Mouse (Mus musculus): ENCODE measurements around the gene Fbxw4. TPM values are rescaled to one million over a fixed set of nuclear protein-coding genes. Genes with fewer than 3 reads are reported as not detected.

Fbxw4 gene
- 10 to 100 TPM; 36.4 to 38.7 TPM for total RNA-seq (2021)
- long read RNA-seq, transcript Fbxw4-201 (9 exons, 2,068 nt) = major isoform, 26 of 31 reads
- long read RNA-seq, partial matches to known transcripts = 1 of 31 reads
- long read RNA-seq, other reads (novel, unspliced or antisense) = 4 of 31 reads

DNA sequence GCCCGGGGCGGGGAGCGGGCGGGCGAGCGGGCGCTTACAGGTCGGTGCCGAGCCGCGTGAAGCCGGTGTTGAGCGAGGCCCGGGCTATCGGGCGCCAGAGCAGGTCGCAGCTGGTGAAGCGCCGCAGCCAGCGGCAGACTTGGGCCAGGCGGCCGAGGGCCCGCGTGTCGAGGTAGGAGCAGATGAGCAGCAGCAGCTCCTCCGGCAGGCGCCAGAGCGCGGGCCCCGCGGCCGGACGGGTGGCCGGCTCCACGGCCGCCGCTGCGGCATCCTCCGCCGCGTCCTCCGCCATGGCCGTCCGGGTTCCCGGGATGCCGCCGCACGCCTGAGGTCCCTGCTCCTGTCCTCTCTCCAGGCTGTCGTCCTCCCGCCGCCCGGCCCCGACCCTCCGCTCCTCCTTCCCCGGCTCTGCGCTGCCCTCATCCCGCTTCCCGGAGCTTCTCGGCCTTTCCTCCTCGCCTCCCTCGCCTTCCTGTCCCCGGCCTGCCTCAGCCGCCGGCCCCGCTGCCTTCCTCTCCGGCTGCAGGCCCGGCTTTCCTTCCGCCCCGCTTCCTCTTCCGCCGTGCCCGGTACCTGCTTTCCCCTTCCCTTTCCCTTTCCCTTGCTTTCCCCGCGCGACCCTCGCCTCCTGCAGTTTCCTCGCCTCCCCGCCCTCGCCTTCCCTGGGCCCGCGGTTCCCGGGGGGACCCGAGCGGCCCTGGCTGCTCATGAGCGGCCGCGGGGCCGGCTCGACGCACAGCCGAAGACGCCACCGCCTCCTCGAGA is at the start of gene Fbxw4:
Fbxw4 (minus strand) TSS at position 575 of the 765 bp plus-strand sequence.
- DNase-seq (ENCODE audit: low spot score in 2 of 2) = peak; percentile 60 to 77

DNA sequence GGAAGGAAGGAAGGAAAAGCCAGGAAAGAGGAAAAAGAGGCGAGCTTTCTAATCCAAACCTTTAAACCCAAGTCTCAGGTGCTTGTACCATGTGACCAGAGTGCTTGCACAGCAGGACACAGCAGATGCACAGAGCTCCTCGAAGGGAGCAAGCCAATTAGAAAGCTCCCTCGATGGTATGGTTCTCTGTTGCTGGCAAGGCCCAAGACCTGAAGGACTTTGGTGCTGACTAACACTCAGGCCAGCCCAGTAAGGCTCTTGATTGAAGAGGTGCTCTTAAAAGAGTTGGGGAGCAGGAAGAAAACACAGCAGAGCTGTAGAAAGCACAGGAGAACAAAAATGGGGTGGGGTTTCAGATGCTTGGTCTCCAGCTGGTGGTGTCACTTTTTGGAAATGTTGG is 48.6 kb upstream of the Fbxw4 start:
- no peak for DNase-seq (ENCODE audit: low spot score in 2 of 2)

DNA sequence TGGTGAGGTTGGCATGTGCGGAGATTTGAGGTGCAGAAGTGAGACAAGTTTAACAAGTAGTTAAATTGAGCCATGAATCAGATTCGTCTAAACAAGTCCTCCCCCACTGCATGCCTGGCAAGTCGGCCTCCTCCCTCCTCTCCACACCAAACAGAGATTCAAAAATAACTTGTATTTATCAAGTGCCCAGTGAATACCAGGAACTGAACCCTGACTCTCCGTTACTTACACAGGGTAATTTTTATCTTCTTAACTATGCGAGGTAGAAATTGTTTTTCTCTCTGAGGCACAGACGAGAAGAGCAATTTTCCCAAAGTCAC is 36.1 kb upstream of the Fbxw4 start:
- no peak for DNase-seq (ENCODE audit: low spot score in 2 of 2)

DNA sequence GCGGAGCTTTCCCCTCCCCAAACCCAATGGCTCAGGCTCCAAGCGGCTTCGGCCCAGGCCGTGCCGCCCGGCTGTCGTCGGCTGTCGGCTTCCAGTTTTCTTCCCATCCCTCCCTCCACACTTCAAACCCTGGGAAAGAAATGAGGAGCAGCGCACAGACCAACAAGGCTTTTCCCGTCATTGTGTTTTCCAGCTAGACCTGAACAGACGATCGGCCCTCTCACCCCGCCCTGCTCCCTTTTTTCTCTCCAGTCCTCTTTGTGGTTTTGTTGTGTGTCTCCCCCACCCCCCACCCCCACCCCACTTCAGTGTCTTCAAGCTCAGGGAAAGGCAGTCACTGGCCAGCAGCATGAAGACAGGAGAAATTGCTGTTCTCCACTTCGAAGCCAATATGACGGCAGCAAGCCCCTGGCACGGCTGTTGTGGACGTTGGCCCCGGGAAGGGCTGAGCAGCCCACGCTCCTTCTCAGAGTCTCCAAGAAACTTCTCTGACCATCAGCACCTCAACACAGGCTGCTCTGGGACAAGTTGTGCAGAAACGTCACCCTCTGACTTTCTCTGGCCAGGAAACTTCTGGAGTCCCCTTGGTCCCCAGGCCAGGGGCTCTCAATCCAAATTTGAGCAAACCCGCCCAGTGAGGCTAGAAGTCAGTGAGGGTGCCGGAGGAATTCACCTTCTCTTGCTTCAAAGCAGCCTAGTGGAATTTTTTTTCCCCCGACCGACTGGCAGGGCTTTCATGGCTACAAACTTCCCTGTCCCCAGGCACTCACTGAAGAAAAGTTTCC is 35.6 kb upstream of the Fbxw4 start:
- no peak for DNase-seq (ENCODE audit: low spot score in 2 of 2)

DNA sequence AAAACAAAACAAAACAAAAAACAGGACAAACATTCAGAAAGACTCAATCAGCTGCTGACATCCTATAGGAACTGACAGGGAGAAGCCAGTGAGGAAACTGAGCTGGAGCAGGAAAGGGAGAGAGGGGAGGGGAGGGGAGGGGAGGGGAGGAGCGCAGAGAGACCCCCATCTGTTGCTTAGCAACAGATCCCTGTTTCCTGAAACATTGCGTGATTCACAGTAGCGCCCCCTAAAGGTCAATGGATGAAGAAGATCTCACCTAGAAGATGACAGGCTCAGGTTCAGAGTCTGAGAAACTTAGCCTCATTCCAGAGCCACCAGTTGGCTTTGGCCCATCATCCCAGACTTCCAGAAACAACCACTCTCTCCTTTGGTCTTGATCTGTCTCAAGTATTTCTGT is 33.9 kb upstream of the Fbxw4 start:
- no peak for DNase-seq (ENCODE audit: low spot score in 2 of 2)

DNA sequence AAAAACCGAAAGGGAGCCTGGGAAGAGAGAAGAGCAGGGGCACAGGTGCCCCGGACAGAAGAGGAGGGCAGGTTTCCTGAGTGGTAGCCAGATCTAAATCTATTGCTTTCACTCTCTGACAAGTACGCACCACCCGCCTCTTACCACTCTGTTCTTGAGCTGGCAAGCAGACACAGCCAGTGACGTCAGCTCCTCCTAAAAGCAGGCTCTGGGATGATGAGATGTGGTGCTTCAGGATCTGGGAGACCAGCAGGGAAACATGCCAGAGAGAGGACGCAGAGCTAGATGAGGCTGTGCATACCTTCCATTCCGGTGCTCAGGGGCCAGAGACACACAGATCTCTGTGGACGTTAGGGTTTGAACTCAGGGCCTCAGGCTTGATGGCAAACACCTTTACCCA is 32.1 kb upstream of the Fbxw4 start:
- peak; percentile 28 to 55 for DNase-seq (ENCODE audit: low spot score in 2 of 2)

DNA sequence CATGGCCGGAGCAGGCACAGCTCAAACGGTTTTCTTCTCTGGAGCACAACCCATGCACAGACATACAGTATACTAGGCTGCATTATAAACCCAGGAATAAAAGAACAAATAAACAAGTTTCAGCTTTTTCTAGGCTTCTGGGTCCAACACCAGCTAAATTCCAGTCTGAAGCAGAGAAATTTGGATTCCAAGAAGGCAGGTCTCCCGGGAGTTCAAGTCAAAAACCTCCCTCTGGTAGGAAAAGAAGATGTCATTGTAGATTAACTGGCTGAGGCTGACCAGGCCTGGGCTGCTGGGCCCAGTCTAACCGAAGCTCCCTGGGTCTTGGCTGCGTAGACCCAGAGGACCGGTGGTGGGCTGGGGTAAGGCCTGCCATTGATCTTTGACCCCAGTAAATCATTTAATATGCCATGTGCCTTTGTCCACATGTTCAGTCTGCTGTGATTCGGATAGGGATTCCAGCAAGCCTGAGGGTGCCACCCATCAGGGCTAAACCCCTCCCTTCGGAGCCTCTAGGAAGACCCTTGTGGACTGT is 31.0 kb upstream of the Fbxw4 start:
- DNase-seq (ENCODE audit: low spot score in 2 of 2) = no peak

DNA sequence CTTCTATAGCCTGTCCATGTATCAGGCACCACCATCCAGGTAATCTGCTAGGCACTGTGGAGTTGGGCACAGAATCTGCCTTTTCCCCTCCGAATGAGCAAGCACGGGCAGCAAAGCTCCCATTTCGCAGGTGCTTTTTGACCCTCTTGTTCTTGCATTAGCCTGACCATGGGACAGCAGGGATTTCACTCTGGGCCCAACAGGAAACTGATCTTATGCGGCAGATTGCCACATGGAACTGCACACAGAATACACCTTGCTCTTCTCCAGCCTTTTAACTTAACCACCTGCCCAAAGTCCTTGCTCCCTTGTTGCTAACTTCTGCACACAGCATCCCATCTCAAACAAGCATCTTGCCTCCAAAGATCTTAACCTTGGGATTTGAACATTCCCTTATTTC is 26.9 kb upstream of the Fbxw4 start:
- no peak for DNase-seq (ENCODE audit: low spot score in 2 of 2)

DNA sequence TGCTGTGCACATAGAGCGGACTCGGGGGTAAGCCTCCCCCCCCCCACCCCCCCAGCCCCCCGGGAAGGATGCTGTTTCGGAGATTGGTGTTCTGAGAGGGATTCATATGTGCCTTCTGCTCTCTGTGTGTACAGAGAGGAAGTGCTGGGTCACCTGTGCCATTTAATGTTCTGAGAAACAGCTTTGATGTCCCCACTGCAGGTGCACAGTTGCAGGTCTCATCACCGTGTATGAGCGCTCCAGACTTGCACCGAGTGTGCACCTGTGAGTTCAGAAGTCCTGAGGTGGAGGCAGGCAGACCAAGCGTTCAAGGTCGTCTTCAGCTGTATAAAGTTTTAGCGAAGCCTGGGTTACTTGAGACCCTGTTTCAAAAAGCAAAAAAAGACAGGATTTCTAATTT is 23.6 kb upstream of the Fbxw4 start:
- DNase-seq (ENCODE audit: low spot score in 2 of 2) = no peak

DNA sequence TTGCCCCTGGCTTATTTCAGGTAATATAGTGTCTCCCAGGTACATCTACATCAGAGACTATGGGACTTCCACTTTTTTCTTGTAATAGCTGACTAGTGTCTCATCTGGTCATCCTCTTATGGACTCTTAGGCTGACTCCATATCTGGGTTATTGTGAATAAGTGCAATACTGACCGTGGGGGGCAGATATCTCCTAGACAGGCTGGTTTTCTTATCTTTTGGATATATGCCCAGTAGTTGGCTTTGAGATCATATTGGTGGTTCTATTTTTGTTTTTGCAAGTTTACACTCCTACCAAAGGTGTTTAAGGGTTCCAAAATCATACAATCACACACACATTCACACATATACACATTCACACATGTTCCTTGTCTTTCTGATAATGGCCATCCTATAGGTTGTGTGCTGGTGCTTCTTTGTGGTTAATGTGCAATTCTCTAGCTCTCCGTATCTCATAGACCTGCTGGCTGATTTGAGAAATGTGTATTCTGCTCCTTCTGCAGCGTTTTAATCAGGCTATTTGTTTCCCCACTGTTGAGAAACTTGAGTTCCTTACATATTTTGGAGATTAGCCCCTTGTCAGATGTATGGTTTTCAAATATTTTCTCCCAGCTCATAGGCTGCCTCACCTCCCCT is 20.5 kb upstream of the Fbxw4 start:
- no peak for DNase-seq (ENCODE audit: low spot score in 2 of 2)

DNA sequence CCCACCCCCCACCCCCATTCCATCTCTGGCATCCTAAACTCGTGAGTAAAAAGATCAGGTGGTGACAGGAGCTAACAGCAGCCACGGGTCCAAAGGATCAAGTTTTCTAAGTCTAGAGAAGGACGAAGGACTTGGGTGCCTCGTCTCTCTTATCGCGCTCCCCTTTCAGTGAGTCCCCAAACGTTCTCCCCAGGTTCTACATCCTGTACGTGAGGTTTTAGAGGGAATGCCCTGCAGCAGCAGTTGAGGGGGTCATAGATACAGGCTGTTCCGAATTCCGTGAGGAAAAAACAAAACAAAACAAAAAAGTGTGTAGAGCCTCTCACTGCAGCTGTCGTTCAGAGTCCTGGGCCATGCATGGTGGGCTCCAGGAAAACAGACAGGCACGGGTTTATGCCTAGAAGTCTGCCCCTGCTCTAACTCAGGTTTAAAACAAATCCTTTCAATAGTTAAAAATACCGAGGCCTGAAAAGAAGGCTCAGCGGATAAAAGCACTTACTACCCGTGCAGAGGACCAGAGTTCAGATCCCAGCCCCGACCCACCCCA is 16.7 kb upstream of the Fbxw4 start:
- no peak for DNase-seq (ENCODE audit: low spot score in 2 of 2)

DNA sequence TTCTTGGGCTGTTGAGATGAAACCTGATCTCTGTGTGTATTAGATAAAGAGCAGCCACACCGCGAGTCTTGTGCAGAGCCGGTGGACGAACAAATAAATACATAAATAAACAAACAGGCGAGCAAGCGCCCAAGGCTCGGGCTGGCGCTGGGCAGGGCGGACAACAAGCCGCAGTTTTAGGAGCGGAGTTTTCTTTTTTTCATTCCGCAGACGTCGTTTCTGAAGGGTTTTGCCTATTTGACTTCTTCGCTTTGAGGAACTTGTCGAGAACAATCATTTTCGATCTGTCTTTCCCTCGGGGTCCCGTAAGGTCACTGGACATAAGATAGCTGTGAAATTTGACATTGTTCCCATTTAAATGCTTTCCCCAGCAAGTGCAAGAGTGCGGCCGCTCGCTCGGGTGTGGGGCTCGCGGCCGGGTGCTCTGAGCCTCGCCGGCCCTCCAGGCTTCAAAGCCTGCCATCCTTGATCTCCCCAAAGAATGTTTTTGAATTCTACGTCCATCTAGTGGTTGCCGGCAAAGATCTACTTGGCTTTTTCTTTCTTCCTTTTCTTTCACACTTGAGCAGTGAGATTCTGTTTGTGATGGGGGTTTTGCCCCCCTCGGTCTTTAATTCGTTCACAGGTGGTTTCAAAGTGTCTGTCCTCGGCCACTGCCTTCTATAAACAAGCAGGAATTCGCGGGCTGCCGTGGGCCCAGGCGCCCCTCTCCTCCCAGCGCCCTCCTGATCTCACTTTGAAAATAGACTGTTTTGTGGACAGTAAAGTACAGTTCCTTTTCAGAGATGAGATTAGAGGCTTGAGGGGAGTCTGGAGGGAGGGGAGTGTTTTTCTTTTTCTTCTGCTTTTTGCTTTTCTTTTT is 15.8 kb upstream of the Fbxw4 start:
- DNase-seq (ENCODE audit: low spot score in 2 of 2) = no peak

DNA sequence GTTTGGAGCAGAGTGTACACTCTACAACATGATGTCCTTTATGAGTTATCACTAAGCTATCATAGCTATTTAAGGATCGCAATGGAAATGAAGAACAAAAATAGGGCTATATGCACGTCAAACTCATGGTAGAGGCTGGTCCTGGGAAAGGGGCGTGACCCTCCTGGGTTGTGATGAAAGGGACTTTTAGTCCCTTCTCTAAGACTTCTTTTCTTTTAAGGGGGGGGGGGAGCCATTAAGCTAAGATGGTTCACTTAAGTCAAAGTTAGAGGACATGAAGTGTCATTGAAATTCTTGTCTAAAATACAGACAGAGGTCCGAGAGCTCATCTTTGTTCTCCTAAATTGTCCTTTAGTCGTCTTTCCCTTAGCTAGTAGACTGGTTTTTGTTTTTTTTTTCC is 15.1 kb upstream of the Fbxw4 start:
- DNase-seq (ENCODE audit: low spot score in 2 of 2) = no peak

DNA sequence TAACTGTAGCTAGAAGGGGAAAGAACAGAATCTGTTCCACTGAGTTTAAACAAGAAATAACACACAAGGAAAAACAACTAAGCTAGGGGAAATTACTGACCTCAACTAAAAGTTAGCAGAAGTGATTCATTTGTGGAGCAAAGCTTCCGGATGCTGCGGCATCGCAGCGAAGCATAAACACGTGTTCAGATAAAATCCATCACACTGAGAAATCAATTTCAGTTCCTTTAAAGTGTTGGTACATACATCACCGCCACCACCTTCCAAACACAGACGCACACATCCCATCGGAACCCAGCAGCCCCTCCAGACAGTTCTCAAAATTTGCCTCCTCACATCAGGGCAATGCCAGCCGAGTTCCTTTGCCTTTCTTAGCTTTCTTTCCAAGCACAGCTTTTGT is 12.9 kb upstream of the Fbxw4 start:
- DNase-seq (ENCODE audit: low spot score in 2 of 2) = no peak

DNA sequence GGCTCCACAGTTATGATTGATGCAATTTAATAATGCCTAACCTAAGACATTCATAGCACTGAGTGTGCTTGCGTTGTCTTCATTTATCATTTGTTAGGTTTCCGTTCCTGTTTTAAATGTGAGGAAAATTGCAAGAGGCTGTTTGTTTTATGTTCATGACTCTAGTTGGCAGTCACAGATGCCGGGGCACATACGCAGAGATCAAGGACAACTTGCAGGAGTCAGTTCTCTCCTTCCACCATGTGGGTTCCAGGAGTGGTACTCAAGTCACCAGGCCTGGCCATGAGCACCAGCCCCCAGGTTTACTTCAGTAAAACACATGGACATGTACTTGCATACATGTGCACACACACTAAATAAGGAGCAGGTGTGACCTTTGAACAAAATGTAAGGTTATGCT is 8.9 kb upstream of the Fbxw4 start:
- DNase-seq (ENCODE audit: low spot score in 2 of 2) = no peak

DNA sequence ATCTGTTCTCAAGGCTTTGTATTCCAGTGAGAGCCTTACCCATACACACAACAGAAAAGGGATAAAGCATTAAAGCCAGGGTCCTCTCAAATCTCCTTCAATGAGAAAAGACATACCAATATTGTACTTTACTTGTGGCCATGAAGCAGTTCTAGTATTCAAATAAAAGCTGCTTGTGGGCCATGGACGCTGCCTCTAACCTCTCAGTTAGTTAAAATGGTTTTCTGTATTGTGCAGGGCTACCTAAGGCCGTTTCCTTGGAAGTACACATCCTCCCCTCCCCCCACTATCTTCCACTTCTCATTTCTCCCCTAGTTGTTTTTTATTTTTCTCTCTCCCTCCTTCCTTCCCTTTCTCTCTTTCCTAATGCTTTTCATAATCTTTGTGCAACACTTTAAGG is 3.7 kb upstream of the Fbxw4 start:
- no peak for DNase-seq (ENCODE audit: low spot score in 2 of 2)

DNA sequence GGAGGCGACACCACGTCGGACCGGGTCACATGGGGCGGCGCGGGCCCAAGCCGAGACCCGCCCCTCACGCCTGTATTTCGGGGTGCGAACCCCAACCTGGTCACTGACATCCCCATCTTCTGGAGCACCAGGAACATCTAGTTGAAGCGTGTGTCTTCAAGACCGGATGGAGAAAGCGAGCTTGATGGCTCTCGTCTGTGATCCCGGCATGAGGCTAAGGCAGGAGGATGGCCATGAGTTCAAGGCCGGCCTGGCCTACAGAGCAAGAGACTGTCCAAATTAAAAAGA is 335 bp upstream of the Fbxw4 start:
- no peak for DNase-seq (ENCODE audit: low spot score in 2 of 2)

DNA sequence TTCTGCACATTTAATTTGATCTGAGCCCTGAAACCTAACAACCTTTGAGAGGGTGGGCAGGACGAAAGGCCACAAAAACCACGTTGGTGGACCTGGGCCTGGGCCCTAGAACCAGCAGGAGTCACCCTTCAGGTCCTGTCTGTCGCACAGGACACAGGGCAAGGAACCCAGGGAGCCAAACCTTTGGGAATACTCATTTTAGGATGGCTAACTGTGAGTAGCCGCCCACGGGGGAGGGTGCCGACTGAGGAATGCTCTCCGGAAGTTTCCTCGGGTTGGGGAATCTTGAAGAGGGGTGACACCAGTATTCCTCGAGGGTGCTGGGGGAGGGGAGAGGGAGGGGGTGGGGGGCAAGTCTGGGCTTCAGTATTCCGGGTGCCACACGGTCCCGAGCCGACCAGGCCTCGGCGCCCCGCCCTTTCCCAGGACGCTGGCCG is 793 bp downstream of the Fbxw4 start:
- DNase-seq (ENCODE audit: low spot score in 2 of 2) = peak; percentile 5 to 16

DNA sequence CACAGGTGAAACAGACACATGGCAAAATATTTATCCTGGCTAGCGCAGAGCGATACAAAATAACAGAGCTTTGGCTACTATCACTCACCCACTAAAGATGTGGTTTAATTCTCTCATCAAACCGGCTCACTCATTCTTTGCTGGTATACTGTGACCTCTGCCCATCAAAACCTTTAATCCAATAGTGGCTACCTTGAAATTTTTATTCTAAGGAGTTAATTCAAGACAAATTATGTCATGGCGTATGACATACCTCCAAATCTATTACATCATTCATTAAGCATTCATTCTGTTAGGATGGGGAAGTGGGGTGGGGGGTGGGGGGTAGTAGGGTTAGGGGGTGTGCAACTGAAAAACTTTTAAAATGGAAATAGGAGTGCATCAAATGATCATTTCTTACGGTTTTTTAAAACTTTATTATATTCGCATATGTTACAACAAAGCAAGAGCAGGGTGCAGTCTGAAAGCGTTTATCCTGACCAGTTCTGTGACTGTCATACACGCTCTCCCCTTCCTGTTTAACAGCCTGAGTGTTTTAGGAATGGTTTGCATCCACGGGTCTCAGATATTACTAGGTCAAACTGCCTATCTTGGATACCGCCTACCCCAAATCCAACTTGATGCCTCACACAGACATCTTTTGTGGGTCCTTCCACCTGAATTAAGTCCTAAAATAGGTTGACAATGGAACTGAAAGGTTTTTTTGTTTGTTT is 1.4 kb downstream of the Fbxw4 start:
- no peak for DNase-seq (ENCODE audit: low spot score in 2 of 2)

DNA sequence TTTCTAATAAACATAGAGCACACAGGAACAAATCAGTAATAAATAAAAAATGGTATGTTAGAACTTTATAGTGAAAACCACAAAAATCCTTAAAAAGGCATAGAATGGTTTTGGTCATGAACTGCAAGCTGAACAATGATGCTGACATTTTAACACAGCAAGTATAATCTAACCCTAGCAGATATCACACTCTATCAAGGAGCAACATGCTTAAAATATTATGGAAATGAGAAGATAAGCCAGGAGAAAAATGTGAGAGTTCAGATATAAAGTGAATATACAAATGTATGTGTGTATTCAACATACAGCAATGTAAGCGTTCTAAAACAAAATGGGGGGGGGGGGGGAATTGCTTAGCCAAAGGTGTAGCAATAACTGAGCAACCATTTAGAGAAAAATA is 2.3 kb downstream of the Fbxw4 start:
- no peak for DNase-seq (ENCODE audit: low spot score in 2 of 2)

All from layer of hippocampus, adult 18-20 months (tissue).